Comparison of ENCODE assay signal across 8 mouse cellular contexts in genomic region chr9:122225309-122225708, GRCm38 (mm10).
DNase-seq lines count a peak whose midpoint lies in the region; ATAC-seq and TF ChIP-seq lines count a peak whose summit lies in the region.

No protein-coding gene starts in this region.

- no peaks in the 10 kb centered on the region for H3K79me2 ChIP-seq in liver, adult 2 months (ENCODE audit: control insufficient read depth, insufficient read depth, low read length)

- H3K9ac ChIP-seq in liver, adult 2 months (ENCODE audit: low read depth, low read length), result no peak overlapping the region
- H3K9ac ChIP-seq in liver, embryonic 12.5 days, result no peak overlapping the region
- H3K9ac ChIP-seq in embryonic facial prominence, embryonic 11.5 days (replicated peaks; ENCODE audit: low read length), result no peak overlapping the region
- H3K9ac ChIP-seq in hindbrain, embryonic 16.5 days (ENCODE audit: low read depth, low read length), result no peak overlapping the region

- 66% methylated on average over 7 of the region's 7 CpGs for WGBS in liver, adult 2 months
- WGBS in liver, embryonic 12.5 days (ENCODE audit: insufficient replicate concordance), result 44% methylated on average over 7 of the region's 7 CpGs
- 44% methylated on average over 7 of the region's 7 CpGs for WGBS in embryonic facial prominence, embryonic 11.5 days
- 46% methylated on average over 7 of the region's 7 CpGs for WGBS in hindbrain, embryonic 16.5 days

- no peaks in the 10 kb centered on the region for H3K4me1 ChIP-seq in liver, adult 2 months (ENCODE audit: control insufficient read depth, insufficient read depth, low read length)
- peaks cover 1% of the 10 kb centered on the region; the same call in 1 of the 2 replicates for H3K4me1 ChIP-seq in liver, embryonic 12.5 days
- H3K4me1 ChIP-seq in embryonic facial prominence, embryonic 11.5 days (ENCODE audit: control insufficient read depth, insufficient read depth, low read length), result no peaks in the 10 kb centered on the region
- H3K4me1 ChIP-seq in hindbrain, embryonic 16.5 days (ENCODE audit: control insufficient read depth, insufficient read depth, low read depth, low read length), result no peaks in the 10 kb centered on the region; the same call in none of the 2 replicates

- no peak overlapping the region for H3K27ac ChIP-seq in liver, adult 2 months (replicated peaks; ENCODE audit: insufficient read depth, low read depth, low read length)
- H3K27ac ChIP-seq in liver, embryonic 12.5 days, result no peak overlapping the region
- H3K27ac ChIP-seq in embryonic facial prominence, embryonic 11.5 days (replicated peaks; ENCODE audit: low read depth, low read length), result no peak overlapping the region
- H3K27ac ChIP-seq in hindbrain, embryonic 16.5 days (ENCODE audit: low read depth, low read length), result no peak overlapping the region

- H3K9me3 ChIP-seq in liver, embryonic 12.5 days (replicated peaks), result no peaks in the 10 kb centered on the region
- no peaks in the 10 kb centered on the region for H3K9me3 ChIP-seq in embryonic facial prominence, embryonic 11.5 days (replicated peaks; ENCODE audit: control insufficient read depth, low read length)
- no peaks in the 10 kb centered on the region for H3K9me3 ChIP-seq in hindbrain, embryonic 16.5 days (ENCODE audit: control insufficient read depth, low read length)

- DNase-seq in liver, adult 2 months (ENCODE audit: extremely low read depth, low read depth, low spot score), result peak; percentile 32
- DNase-seq in R1 (ENCODE audit: low read depth, low spot score), result peak; percentile 60
- DNase-seq in embryonic facial prominence, embryonic 11.5 days (ENCODE audit: low spot score), result peak; percentile 83
- peak; percentile 69 for DNase-seq in lung, postnatal 36 days
- peak; percentile 35 for DNase-seq in thymus, postnatal 25 days
- DNase-seq in urinary bladder, postnatal 14 days (ENCODE audit: low spot score), result no peak

- TF ChIP-seq CTCF in liver, adult 2 months (IDR thresholded peaks at IDR 0.05; ENCODE audit: low read depth, low read length), result peak; percentile 63

- no peak overlapping the region for H3K4me2 ChIP-seq in liver, embryonic 12.5 days
- H3K4me2 ChIP-seq in embryonic facial prominence, embryonic 11.5 days (ENCODE audit: low read depth, low read length), result no peak overlapping the region
- H3K4me2 ChIP-seq in hindbrain, embryonic 16.5 days (ENCODE audit: low read length), result no peak overlapping the region

- no peak overlapping the region for H3K4me3 ChIP-seq in liver, adult 2 months (ENCODE audit: insufficient read depth, low read depth, low read length)
- no peak overlapping the region for H3K4me3 ChIP-seq in liver, embryonic 12.5 days
- H3K4me3 ChIP-seq in embryonic facial prominence, embryonic 11.5 days (ENCODE audit: low read depth, low read length), result no peak overlapping the region
- H3K4me3 ChIP-seq in hindbrain, embryonic 16.5 days (ENCODE audit: low read length), result no peak overlapping the region

- no peak for ATAC-seq in liver, embryonic 12.5 days
- no peak for ATAC-seq in embryonic facial prominence, embryonic 11.5 days (replicated peaks; ENCODE audit: insufficient number of reproducible peaks, low FRiP score, low TSS enrichment, low read depth)
- ATAC-seq in hindbrain, embryonic 16.5 days, result peak; percentile 75

- H3K36me3 ChIP-seq in liver, adult 2 months (ENCODE audit: control insufficient read depth, insufficient read depth, low read length), result no peaks in the 10 kb centered on the region
- H3K36me3 ChIP-seq in liver, embryonic 12.5 days, result no peaks in the 10 kb centered on the region
- H3K36me3 ChIP-seq in embryonic facial prominence, embryonic 11.5 days (replicated peaks; ENCODE audit: control insufficient read depth, insufficient read depth, low read depth, low read length), result no peaks in the 10 kb centered on the region
- H3K36me3 ChIP-seq in hindbrain, embryonic 16.5 days (ENCODE audit: control insufficient read depth, insufficient read depth, low read length), result no peaks in the 10 kb centered on the region

- H3K27me3 ChIP-seq in liver, adult 2 months (ENCODE audit: control insufficient read depth, insufficient read depth, low read length), result no peaks in the 10 kb centered on the region
- H3K27me3 ChIP-seq in liver, embryonic 12.5 days (replicated peaks), result no peaks in the 10 kb centered on the region
- no peaks in the 10 kb centered on the region for H3K27me3 ChIP-seq in embryonic facial prominence, embryonic 11.5 days (ENCODE audit: control insufficient read depth, insufficient read depth, low read length)
- H3K27me3 ChIP-seq in hindbrain, embryonic 16.5 days (replicated peaks; ENCODE audit: control insufficient read depth, insufficient read depth, low read length), result no peaks in the 10 kb centered on the region

- TF ChIP-seq POLR2A in liver, adult 2 months (IDR thresholded peaks at IDR 0.05; ENCODE audit: extremely low read depth, insufficient read depth, low read length), result no peak
